Comparison of ENCODE assay signal across 24 mouse cellular contexts in the genomic region with DNA sequence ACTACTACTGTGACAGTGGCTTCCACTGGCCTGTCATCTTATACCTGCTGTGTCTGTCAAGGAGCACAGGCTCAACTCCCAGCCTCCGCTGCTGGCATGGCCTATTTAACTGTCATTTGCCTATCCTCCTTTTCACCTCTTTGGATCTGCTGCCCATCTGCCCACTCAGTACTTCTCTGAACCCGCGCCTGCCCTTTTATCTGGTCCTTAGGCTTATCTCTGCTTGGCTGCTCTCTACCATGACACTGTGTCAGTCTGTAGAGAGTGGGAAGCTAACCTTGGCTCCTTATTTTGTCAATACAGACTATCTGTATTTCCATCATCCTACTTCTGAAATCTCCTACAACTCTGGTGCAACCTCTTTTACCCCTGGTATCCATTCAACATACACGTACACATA.
A peak's percentile ranks its signal among the peaks of the same experiment; 100 is the strongest.
DNase-seq lines count a peak whose midpoint lies in the region; ATAC-seq lines count a peak whose summit lies in the region.
"Had no signal": no experiment of that assay in that cellular context is flagged by ENCODE, and none has a peak within 500 bp of the region (broad histone marks: within the 10 kb centered on the region; RNA-seq: fewer than 3 reads in every experiment).

No protein-coding gene starts in this region.

- ATAC-seq in erythroid progenitor cell, adult 5-6 weeks (replicated peaks; ENCODE audit: low FRiP score, poor library complexity, severe bottlenecking) = peak; percentile 86
- peak; percentile 76 for ATAC-seq in liver, embryonic 13.5 days (ENCODE audit: low read depth)
- peak; percentile 81 for ATAC-seq in liver, embryonic 16.5 days (ENCODE audit: low read depth)
- ATAC-seq in heart, embryonic 11.5 days (replicated peaks; ENCODE audit: insufficient number of reproducible peaks, low FRiP score, low TSS enrichment) = no peak
- ATAC-seq: activated CD4-positive, CD25-positive, alpha-beta regulatory T cell, adult 4 months; forebrain, embryonic 13.5 days; forebrain, embryonic 16.5 days had no signal

- H3K9me3 ChIP-seq in liver, embryonic 13.5 days (replicated peaks) = no peaks in the 10 kb centered on the region
- no peaks in the 10 kb centered on the region for H3K9me3 ChIP-seq in liver, embryonic 16.5 days (replicated peaks; ENCODE audit: control insufficient read depth, low read length)
- no peaks in the 10 kb centered on the region for H3K9me3 ChIP-seq in heart, embryonic 11.5 days (replicated peaks; ENCODE audit: control insufficient read depth, low read length)
- H3K9me3 ChIP-seq: embryonic facial prominence, embryonic 12.5 days; embryonic facial prominence, embryonic 15.5 days; forebrain, embryonic 10.5 days; forebrain, embryonic 13.5 days; heart, embryonic 10.5 days; hindbrain, embryonic 12.5 days; hindbrain, embryonic 15.5 days had no signal

- 68% methylated on average over 4 of the region's 4 CpGs for WGBS in liver, embryonic 13.5 days (ENCODE audit: insufficient replicate concordance)
- 67% methylated on average over 4 of the region's 4 CpGs for WGBS in liver, embryonic 16.5 days (ENCODE audit: insufficient replicate concordance)
- WGBS in heart, embryonic 11.5 days (ENCODE audit: insufficient replicate concordance) = 57% methylated on average over 4 of the region's 4 CpGs

- H3K4me3 ChIP-seq in liver, embryonic 13.5 days (replicated peaks) = no peak overlapping the region
- no peak overlapping the region for H3K4me3 ChIP-seq in liver, embryonic 16.5 days (ENCODE audit: low read depth, low read length)
- no peak overlapping the region for H3K4me3 ChIP-seq in heart, embryonic 11.5 days (ENCODE audit: low read depth, low read length)
- H3K4me3 ChIP-seq: embryonic facial prominence, embryonic 12.5 days; embryonic facial prominence, embryonic 15.5 days; erythroblast, embryonic 14.5 days; forebrain, embryonic 10.5 days; forebrain, embryonic 13.5 days; heart, adult 2 months; heart, embryonic 10.5 days; hindbrain, embryonic 12.5 days; hindbrain, embryonic 15.5 days had no signal

- no peaks in the 10 kb centered on the region for H3K36me3 ChIP-seq in liver, embryonic 13.5 days
- H3K36me3 ChIP-seq in liver, embryonic 16.5 days (ENCODE audit: control insufficient read depth, insufficient read depth) = no peaks in the 10 kb centered on the region
- H3K36me3 ChIP-seq in heart, embryonic 11.5 days (ENCODE audit: control insufficient read depth, insufficient read depth, low read length) = no peaks in the 10 kb centered on the region
- H3K36me3 ChIP-seq: embryonic facial prominence, embryonic 12.5 days; embryonic facial prominence, embryonic 15.5 days; forebrain, embryonic 10.5 days; heart, embryonic 10.5 days; hindbrain, embryonic 12.5 days; hindbrain, embryonic 15.5 days had no signal

- H3K9ac ChIP-seq in liver, embryonic 13.5 days = no peak overlapping the region
- H3K9ac ChIP-seq in liver, embryonic 16.5 days (ENCODE audit: low read depth, low read length) = no peak overlapping the region
- no peak overlapping the region for H3K9ac ChIP-seq in heart, embryonic 11.5 days (ENCODE audit: low read depth, low read length)
- H3K9ac ChIP-seq: embryonic facial prominence, embryonic 12.5 days; embryonic facial prominence, embryonic 15.5 days; forebrain, embryonic 13.5 days; hindbrain, embryonic 12.5 days; hindbrain, embryonic 15.5 days had no signal

- H3K4me1 ChIP-seq in liver, embryonic 13.5 days (replicated peaks) = no peaks in the 10 kb centered on the region
- H3K4me1 ChIP-seq in liver, embryonic 16.5 days (ENCODE audit: control insufficient read depth, low read depth, low read length) = no peaks in the 10 kb centered on the region; the same call in 1 of the 2 replicates
- H3K4me1 ChIP-seq in heart, embryonic 11.5 days (ENCODE audit: control insufficient read depth, insufficient read depth, low read length) = no peaks in the 10 kb centered on the region
- H3K4me1 ChIP-seq: embryonic facial prominence, embryonic 12.5 days; embryonic facial prominence, embryonic 15.5 days; forebrain, embryonic 13.5 days; heart, embryonic 10.5 days; hindbrain, embryonic 12.5 days; hindbrain, embryonic 15.5 days had no signal

- no peak overlapping the region for H3K4me2 ChIP-seq in liver, embryonic 13.5 days
- H3K4me2 ChIP-seq in liver, embryonic 16.5 days (ENCODE audit: low read depth, low read length) = no peak overlapping the region
- no peak overlapping the region for H3K4me2 ChIP-seq in heart, embryonic 11.5 days
- H3K4me2 ChIP-seq: embryonic facial prominence, embryonic 12.5 days; embryonic facial prominence, embryonic 15.5 days; forebrain, embryonic 13.5 days; hindbrain, embryonic 12.5 days; hindbrain, embryonic 15.5 days had no signal

- no peak for DNase-seq in liver, embryonic 13.5 days
- no peak for DNase-seq in thymus, postnatal 0 days (ENCODE audit: low spot score)
- no peak for DNase-seq in lung, postnatal 36 days
- DNase-seq: adrenal gland, postnatal 14 days; cerebellum, adult 11 months; cerebellum, adult 2 months; cerebellum, adult 9-11 months; cerebellum, postnatal 25 days; gastrocnemius, postnatal 10 days; gastrocnemius, postnatal 36 days; heart, adult 2 months had no signal

- no peak overlapping the region for H3K27ac ChIP-seq in liver, embryonic 13.5 days
- H3K27ac ChIP-seq in liver, embryonic 16.5 days (ENCODE audit: low read length) = no peak overlapping the region
- H3K27ac ChIP-seq in heart, embryonic 11.5 days (ENCODE audit: low read depth, low read length) = no peak overlapping the region
- H3K27ac ChIP-seq: embryonic facial prominence, embryonic 12.5 days; embryonic facial prominence, embryonic 15.5 days; forebrain, embryonic 10.5 days; forebrain, embryonic 13.5 days; heart, adult 2 months; heart, embryonic 10.5 days; hindbrain, embryonic 12.5 days; hindbrain, embryonic 15.5 days had no signal

- H3K27me3 ChIP-seq in liver, embryonic 13.5 days = no peaks in the 10 kb centered on the region
- H3K27me3 ChIP-seq in liver, embryonic 16.5 days (ENCODE audit: control insufficient read depth, insufficient read depth, low read depth, low read length) = no peaks in the 10 kb centered on the region
- no peaks in the 10 kb centered on the region for H3K27me3 ChIP-seq in heart, embryonic 11.5 days (ENCODE audit: control insufficient read depth, insufficient read depth, low read length)
- H3K27me3 ChIP-seq: embryonic facial prominence, embryonic 12.5 days; embryonic facial prominence, embryonic 15.5 days; forebrain, embryonic 13.5 days; hindbrain, embryonic 12.5 days; hindbrain, embryonic 15.5 days had no signal
